Mouse (Mus musculus) ES-E14 (cell line): Measurements from ENCODE around the gene Gm5244.

Experiments used
- CHD2 ChIP-seq: IDR thresholded peaks from 2 replicates; pipeline ENCODE4 v1.6.1; 2014; ENCODE audit warnings: mild to moderate bottlenecking, low read depth, low read length, inconsistent platforms
- ZC3H11A ChIP-seq: IDR thresholded peaks from 2 replicates; pipeline ENCODE4 v1.6.1; 2012; ENCODE audit warnings: low read depth, mild to moderate bottlenecking, inconsistent platforms, low read length, borderline replicate concordance

DNA sequence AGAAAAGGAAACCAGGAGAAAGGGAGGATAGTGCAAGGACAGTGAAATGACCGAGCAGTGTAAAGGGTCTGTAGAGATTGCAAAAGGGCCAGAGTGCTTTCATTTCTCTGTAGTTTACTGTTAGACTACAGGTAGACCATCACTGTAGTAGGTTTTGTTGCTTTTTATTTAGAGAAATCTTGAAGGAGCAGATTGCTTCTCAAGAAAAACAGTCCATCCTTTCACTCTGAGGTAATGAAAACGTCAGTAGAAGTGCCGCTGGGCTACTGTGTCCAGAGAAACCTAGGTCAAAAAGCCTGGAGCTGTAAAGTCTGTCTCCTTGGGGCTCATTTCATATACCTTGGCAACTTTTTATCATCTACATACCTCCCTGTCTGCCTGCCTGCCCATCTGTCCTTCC is 47.4 kb upstream of the Gm5244 start:
- TF ChIP-seq CHD2 (no peak), ZC3H11A (no peak)
